Mouse (Mus musculus): ENCODE measurements at regions not wholly inside any gene's neighbourhood (a gene's known extent, or its start where the extent isn't known, plus 50 kb on each side); places are given as distances from the start of the nearest gene placed in this dataset.

DNA sequence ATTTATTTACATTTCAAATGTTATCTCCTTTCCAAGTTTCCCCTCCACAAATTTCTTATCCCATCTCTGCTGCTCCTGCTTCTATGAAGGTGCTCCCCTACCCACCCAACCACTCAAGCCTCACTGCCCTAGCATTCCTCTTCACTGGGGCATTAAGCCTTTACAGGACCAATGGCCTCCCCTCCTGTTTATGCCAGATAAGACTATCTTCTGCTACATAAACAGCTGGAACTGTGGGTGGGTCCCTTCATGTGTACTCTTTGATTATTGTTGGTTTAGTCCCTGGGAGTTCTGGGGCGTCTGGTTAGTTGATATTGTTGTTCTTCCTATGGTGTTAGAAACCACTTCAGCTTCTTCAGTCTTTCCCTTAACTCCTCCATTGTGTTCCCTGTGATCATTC, 1164.1 kb upstream of the Got2 start:
- Histone ChIP-seq H3K27me3 (ENCODE audit: control insufficient read depth, insufficient read depth, low read length) (no peaks in the 10 kb centered on the region), H3K4me3 (ENCODE audit: insufficient read depth in 1 of 2, low read depth in 2 of 2, low read length in 2 of 2) (no peak overlapping the region), H3K36me3 (replicated peaks; ENCODE audit: control insufficient read depth, insufficient read depth, low read depth) (no peaks in the 10 kb centered on the region), H3K4me1 (replicated peaks; ENCODE audit: control insufficient read depth in 2 of 2, insufficient read depth in 2 of 2, low read length in 1 of 2) (no peaks in the 10 kb centered on the region), H3K27ac (no peak overlapping the region), H3K4me2 (ENCODE audit: low read depth) (no peak overlapping the region), H3K9ac (replicated peaks) (no peak overlapping the region), H3K9me3 (ENCODE audit: control insufficient read depth, low read length) (no peaks in the 10 kb centered on the region)
- DNase-seq (ENCODE audit: low read depth in 3 of 3, low spot score in 3 of 3) (peak; percentile 5 to 17 (median 9)), ATAC-seq (ENCODE audit: insufficient read depth) (peak; percentile 79)
- TF ChIP-seq CTCF (IDR thresholded peaks at IDR 0.05; ENCODE audit: low read depth) = no peak
- TF ChIP-seq EP300 (IDR thresholded peaks at IDR 0.05; ENCODE audit: low read depth) = no peak
- WGBS (ENCODE audit: insufficient replicate concordance) = 18% methylated on average over 1 of the region's 1 CpGs

DNA sequence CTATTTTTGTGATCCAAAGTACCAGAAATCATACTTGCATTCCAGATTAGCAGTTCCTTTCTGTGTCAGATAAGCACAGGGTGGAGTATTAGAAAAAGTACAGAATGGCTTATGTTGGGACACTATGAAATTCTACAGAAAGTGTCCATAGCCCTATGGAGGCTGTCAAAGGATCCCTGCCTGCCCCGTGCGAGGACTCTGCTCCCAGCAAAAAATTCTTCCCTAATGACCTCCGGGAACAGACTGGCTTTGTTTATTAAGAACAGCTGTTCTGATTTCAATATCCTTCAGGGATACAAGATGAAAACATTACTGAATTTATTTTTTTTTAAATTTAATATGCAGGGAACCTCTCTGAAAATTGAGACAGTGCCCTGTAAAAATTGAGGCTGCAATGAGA, 1151.4 kb upstream of the Got2 start:
- DNase-seq (ENCODE audit: low read depth in 3 of 3, low spot score in 3 of 3) (no peak), ATAC-seq (ENCODE audit: insufficient read depth) (no peak)
- H3K4me2 ChIP-seq (ENCODE audit: low read depth) = no peak overlapping the region
- 65% methylated on average over 3 of the region's 3 CpGs for WGBS (ENCODE audit: insufficient replicate concordance)
- no peaks in the 10 kb centered on the region for H3K4me1 ChIP-seq (replicated peaks; ENCODE audit: control insufficient read depth in 2 of 2, insufficient read depth in 2 of 2, low read length in 1 of 2)
- H3K9me3 ChIP-seq (ENCODE audit: control insufficient read depth, low read length) = no peaks in the 10 kb centered on the region
- no peaks in the 10 kb centered on the region for H3K27me3 ChIP-seq (ENCODE audit: control insufficient read depth, insufficient read depth, low read length)
- H3K9ac ChIP-seq (replicated peaks) = no peak overlapping the region
- no peak overlapping the region for H3K4me3 ChIP-seq (ENCODE audit: insufficient read depth in 1 of 2, low read depth in 2 of 2, low read length in 2 of 2)
- TF ChIP-seq CTCF (IDR thresholded peaks at IDR 0.05; ENCODE audit: low read depth) = no peak
- TF ChIP-seq EP300 (IDR thresholded peaks at IDR 0.05; ENCODE audit: low read depth) = no peak
- H3K36me3 ChIP-seq (replicated peaks; ENCODE audit: control insufficient read depth, insufficient read depth, low read depth) = no peaks in the 10 kb centered on the region
- no peak overlapping the region for H3K27ac ChIP-seq

DNA sequence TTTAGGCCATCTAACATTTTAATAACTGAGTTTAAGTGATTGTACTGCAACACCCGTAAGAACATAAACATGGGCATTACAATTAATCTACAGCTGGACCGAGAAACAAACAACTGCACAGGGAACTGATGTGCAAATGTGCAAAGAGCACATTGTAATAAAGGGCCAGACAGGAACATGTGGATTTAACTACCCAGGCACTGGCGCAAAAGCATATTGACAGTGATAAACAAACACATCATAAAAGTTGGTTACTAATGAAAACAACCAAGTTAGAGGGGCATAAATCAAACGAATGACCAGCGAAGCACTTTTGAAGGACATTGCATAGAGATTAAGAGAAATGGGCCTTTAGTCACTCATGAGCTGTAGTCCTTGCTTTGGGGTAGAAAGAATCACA, 1150.5 kb upstream of the Got2 start:
- TF ChIP-seq CTCF (IDR thresholded peaks at IDR 0.05; ENCODE audit: low read depth) (no peak), EP300 (IDR thresholded peaks at IDR 0.05; ENCODE audit: low read depth) (no peak)
- Histone ChIP-seq H3K4me2 (ENCODE audit: low read depth) (no peak overlapping the region), H3K4me1 (replicated peaks; ENCODE audit: control insufficient read depth in 2 of 2, insufficient read depth in 2 of 2, low read length in 1 of 2) (no peaks in the 10 kb centered on the region), H3K9ac (replicated peaks) (no peak overlapping the region), H3K4me3 (ENCODE audit: insufficient read depth in 1 of 2, low read depth in 2 of 2, low read length in 2 of 2) (no peak overlapping the region), H3K9me3 (ENCODE audit: control insufficient read depth, low read length) (no peaks in the 10 kb centered on the region), H3K36me3 (replicated peaks; ENCODE audit: control insufficient read depth, insufficient read depth, low read depth) (no peaks in the 10 kb centered on the region), H3K27me3 (ENCODE audit: control insufficient read depth, insufficient read depth, low read length) (no peaks in the 10 kb centered on the region), H3K27ac (no peak overlapping the region)
- ATAC-seq (ENCODE audit: insufficient read depth) (no peak), DNase-seq (ENCODE audit: low read depth in 3 of 3, low spot score in 3 of 3) (no peak)
- 57% methylated on average over 5 of the region's 5 CpGs for WGBS (ENCODE audit: insufficient replicate concordance)

DNA sequence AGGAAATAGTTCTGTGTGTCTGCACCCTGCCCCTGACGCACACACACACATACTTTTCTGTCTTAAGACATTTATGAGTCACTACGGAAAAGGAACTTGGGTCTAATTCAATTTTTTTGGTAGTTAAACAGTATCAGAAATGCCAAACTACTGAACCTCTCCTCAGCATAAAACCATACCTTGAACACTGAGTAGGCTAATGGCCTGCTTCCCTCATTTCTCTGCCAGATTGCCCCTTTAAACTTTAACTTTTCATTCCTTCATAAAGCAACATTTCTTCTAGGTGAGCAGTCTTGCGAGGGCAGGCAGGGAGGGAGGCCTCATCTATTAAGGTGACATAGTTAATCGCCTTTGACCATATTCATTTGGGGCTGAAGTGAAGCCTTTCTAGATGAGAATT, 1143.8 kb upstream of the Got2 start:
- 66% methylated on average over 4 of the region's 4 CpGs for WGBS (ENCODE audit: insufficient replicate concordance)
- H3K9ac ChIP-seq (replicated peaks) = no peak overlapping the region
- H3K4me2 ChIP-seq (ENCODE audit: low read depth) = no peak overlapping the region
- no peaks in the 10 kb centered on the region for H3K36me3 ChIP-seq (replicated peaks; ENCODE audit: control insufficient read depth, insufficient read depth, low read depth)
- H3K27ac ChIP-seq = no peak overlapping the region
- no peaks in the 10 kb centered on the region for H3K27me3 ChIP-seq (ENCODE audit: control insufficient read depth, insufficient read depth, low read length)
- DNase-seq (ENCODE audit: low read depth in 3 of 3, low spot score in 3 of 3) (no peak), ATAC-seq (ENCODE audit: insufficient read depth) (no peak)
- H3K9me3 ChIP-seq (ENCODE audit: control insufficient read depth, low read length) = no peaks in the 10 kb centered on the region
- TF ChIP-seq CTCF (IDR thresholded peaks at IDR 0.05; ENCODE audit: low read depth) (no peak), EP300 (IDR thresholded peaks at IDR 0.05; ENCODE audit: low read depth) (no peak)
- H3K4me1 ChIP-seq (replicated peaks; ENCODE audit: control insufficient read depth in 2 of 2, insufficient read depth in 2 of 2, low read length in 1 of 2) = no peaks in the 10 kb centered on the region
- no peak overlapping the region for H3K4me3 ChIP-seq (ENCODE audit: insufficient read depth in 1 of 2, low read depth in 2 of 2, low read length in 2 of 2)

DNA sequence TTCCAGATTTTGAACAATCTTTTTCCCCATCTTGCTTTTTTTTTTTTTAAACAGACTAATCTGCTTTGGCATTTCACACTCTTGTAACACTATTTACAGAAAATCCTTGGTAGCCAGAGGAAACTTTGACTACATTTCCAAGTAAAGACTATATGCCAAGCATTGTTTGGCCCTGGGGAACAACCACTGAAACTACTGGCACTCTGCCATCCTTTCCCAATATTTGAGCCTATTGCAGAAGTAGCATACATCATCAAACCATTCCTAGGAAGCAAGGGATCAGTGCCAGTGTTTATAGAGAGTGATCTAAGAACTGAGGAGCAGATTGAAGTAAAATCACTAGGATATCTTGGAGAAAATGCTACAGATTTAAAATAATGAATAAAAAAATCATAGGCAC, 1127.2 kb upstream of the Got2 start:
- Histone ChIP-seq H3K4me1 (replicated peaks; ENCODE audit: control insufficient read depth in 2 of 2, insufficient read depth in 2 of 2, low read length in 1 of 2) (no peaks in the 10 kb centered on the region), H3K4me3 (ENCODE audit: insufficient read depth in 1 of 2, low read depth in 2 of 2, low read length in 2 of 2) (no peak overlapping the region), H3K27me3 (ENCODE audit: control insufficient read depth, insufficient read depth, low read length) (no peaks in the 10 kb centered on the region), H3K36me3 (replicated peaks; ENCODE audit: control insufficient read depth, insufficient read depth, low read depth) (no peaks in the 10 kb centered on the region), H3K9ac (replicated peaks) (no peak overlapping the region), H3K27ac (no peak overlapping the region), H3K4me2 (ENCODE audit: low read depth) (no peak overlapping the region), H3K9me3 (ENCODE audit: control insufficient read depth, low read length) (no peaks in the 10 kb centered on the region)
- DNase-seq (ENCODE audit: low read depth in 3 of 3, low spot score in 3 of 3) = no peak
- no peak for TF ChIP-seq CTCF (IDR thresholded peaks at IDR 0.05; ENCODE audit: low read depth)
- no peak for ATAC-seq (ENCODE audit: insufficient read depth)

DNA sequence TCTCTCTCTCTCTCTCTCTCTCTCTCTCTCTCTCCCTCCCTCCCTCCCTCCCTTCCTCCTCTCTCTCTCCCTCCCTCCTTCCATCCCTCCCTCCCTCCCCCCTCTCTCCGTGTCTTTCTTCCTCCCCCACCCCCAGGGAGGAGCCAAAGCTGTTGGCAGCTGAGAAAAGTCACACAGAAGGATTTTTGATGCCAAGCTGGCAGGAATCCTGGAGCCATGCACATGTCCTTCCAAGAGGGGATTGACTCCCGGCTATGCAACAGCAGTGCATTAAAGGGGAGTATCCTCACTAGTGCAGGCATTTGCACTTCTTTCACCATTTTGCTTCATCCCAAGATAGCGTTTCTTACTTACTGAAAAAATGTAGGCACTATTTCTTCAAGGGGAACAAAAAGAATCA, 1115.8 kb upstream of the Got2 start:
- TF ChIP-seq EP300 (IDR thresholded peaks at IDR 0.05; ENCODE audit: low read depth) = no peak
- no peak for TF ChIP-seq CTCF (IDR thresholded peaks at IDR 0.05; ENCODE audit: low read depth)
- ATAC-seq (ENCODE audit: insufficient read depth) (no peak), DNase-seq (ENCODE audit: low read depth in 3 of 3, low spot score in 3 of 3) (no peak)
- Histone ChIP-seq H3K4me2 (ENCODE audit: low read depth) (no peak overlapping the region), H3K4me3 (ENCODE audit: insufficient read depth in 1 of 2, low read depth in 2 of 2, low read length in 2 of 2) (no peak overlapping the region), H3K27me3 (ENCODE audit: control insufficient read depth, insufficient read depth, low read length) (no peaks in the 10 kb centered on the region), H3K36me3 (replicated peaks; ENCODE audit: control insufficient read depth, insufficient read depth, low read depth) (no peaks in the 10 kb centered on the region), H3K9me3 (ENCODE audit: control insufficient read depth, low read length) (no peaks in the 10 kb centered on the region), H3K27ac (no peak overlapping the region), H3K9ac (replicated peaks) (no peak overlapping the region), H3K4me1 (replicated peaks; ENCODE audit: control insufficient read depth in 2 of 2, insufficient read depth in 2 of 2, low read length in 1 of 2) (no peaks in the 10 kb centered on the region)
- 31% methylated on average over 3 of the region's 3 CpGs for WGBS (ENCODE audit: insufficient replicate concordance)
